Mouse (Mus musculus) olfactory bulb, adult 2 months (tissue): Measurements from ENCODE around the gene Narfl. TPM values are rescaled to one million over a fixed set of nuclear protein-coding genes. Genes with fewer than 3 reads are reported as not detected.
A peak's percentile ranks its signal among the peaks of the same experiment; 100 is the strongest.
"Not testable (repeated sequence)": the region's sequence is repeated elsewhere in the genome, so short reads cannot be mapped to it uniquely, and the experiment has no call there.

ENCODE experiments used
- H3K27ac ChIP-seq: fragments of 200-500 bp; 2 replicates; pipeline ENCODE4 v1.5.1; 2012; ENCODE audit warnings: low read depth, low read length; ENCODE audit not compliant: insufficient read depth
- H3K4me1 ChIP-seq: fragments of 200-500 bp; 2 replicates; pipeline ENCODE4 v1.6.1; 2012; ENCODE audit warnings: low read length; ENCODE audit not compliant: control insufficient read depth, insufficient read depth
- H3K4me3 ChIP-seq: fragments of 200-500 bp; 2 replicates; pipeline ENCODE4 v1.5.1; 2012; ENCODE audit warnings: mild to moderate bottlenecking, low read depth, low read length, moderate library complexity; ENCODE audit not compliant: insufficient read depth
- CTCF ChIP-seq: fragments of 200-500 bp; IDR thresholded peaks from 2 replicates; pipeline ENCODE4 v1.5.1; 2012; ENCODE audit warnings: low read depth, mild to moderate bottlenecking, low read length, moderate library complexity; ENCODE audit not compliant: insufficient read depth
- POLR2A ChIP-seq: fragments of 200-500 bp; IDR thresholded peaks from 2 replicates; pipeline ENCODE4 v1.6.1; 2012; ENCODE audit warnings: mild to moderate bottlenecking, low read depth, low read length, moderate library complexity; ENCODE audit not compliant: insufficient read depth
- WGBS: fragments of 180-500 bp; shearing (Covaris S2); methylation state at CpG from one replicate; pipeline ENCODE4 v1.1.7; 2018; 5-methylcytosine and 5-hydroxymethylcytosine counted together
- polyA plus RNA-seq: library from polyadenylated mRNA; stranded (reverse); fragments of >200 nt; gene quantifications from 2 replicates; pipeline ENCODE4 v1.2.4, GENCODE M21; 2012; ENCODE audit warnings: low replicate concordance; ENCODE audit not compliant: missing spikeins, insufficient read depth, insufficient read length

Gene Narfl
- not detected in 2 replicates for polyA plus RNA-seq

GRCm38 (mm10) chr17:25773549-25774120, at the start of gene Narfl:
Gene Narfl, plus strand, starts transcription at chr17:25773776.
- Histone ChIP-seq H3K4me1 (peaks cover 7% of the 10 kb centered on the region), H3K27ac (peak within 1 kb of the TSS; percentile 12; the same call in 1 of the 2 replicates), H3K4me3 (peak within 1 kb of the TSS; percentile 66)
- TF ChIP-seq CTCF (peak; percentile 83), POLR2A (peak; percentile 59; the same call in 1 of the 2 replicates)
- WGBS = under 1% methylated on average over 37 of the region's 37 CpGs

DNA sequence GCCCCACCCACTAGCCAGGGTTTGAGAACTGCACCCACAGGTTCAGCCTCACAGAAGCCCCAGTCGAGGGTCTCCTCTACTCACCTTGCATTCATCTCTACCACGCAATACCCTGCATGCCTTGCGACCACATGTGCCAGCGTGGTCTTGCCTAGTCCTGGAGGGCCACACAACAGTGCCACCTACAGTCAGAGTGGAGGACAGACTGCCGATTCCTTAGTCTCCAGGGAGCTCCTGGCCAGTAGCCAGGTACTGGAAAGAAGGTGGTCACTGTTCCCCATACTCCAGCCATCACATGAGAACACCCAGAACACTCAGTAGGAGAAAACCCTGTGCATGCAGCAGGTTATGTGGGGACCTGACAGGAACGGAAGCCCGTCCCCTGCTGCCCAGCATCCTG, 49.7 kb upstream of the Narfl start:
- TF ChIP-seq CTCF (no peak), POLR2A (no peak)
- 74% methylated on average over 7 of the region's 7 CpGs for WGBS
- Histone ChIP-seq H3K4me3 (no peak overlapping the region), H3K4me1 (peaks cover 18% of the 10 kb centered on the region), H3K27ac (no peak overlapping the region)

DNA sequence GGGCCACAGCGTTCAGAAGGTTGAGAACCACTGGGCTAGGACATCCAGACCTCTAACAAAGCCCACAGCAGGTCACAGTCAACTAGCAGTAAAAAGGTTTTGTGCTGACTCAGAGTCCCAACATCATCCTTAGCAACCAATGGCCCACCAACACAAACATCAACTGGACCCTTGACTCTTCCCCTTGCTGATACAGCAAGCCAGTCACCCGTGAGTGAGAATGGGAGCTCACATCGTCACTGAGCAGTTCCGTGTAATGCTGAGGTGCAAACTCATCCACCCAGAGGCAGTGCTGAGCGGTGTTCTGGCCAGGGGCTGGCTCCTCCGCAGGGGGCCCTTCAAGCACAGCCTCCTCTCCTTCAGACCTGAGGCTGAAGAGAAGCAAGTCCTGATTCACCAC, 48.3 kb upstream of the Narfl start:
- TF ChIP-seq POLR2A (no peak), CTCF (no peak)
- WGBS = 86% methylated on average over 6 of the region's 6 CpGs
- Histone ChIP-seq H3K27ac (no peak overlapping the region), H3K4me3 (no peak overlapping the region), H3K4me1 (peaks cover 19% of the 10 kb centered on the region)

DNA sequence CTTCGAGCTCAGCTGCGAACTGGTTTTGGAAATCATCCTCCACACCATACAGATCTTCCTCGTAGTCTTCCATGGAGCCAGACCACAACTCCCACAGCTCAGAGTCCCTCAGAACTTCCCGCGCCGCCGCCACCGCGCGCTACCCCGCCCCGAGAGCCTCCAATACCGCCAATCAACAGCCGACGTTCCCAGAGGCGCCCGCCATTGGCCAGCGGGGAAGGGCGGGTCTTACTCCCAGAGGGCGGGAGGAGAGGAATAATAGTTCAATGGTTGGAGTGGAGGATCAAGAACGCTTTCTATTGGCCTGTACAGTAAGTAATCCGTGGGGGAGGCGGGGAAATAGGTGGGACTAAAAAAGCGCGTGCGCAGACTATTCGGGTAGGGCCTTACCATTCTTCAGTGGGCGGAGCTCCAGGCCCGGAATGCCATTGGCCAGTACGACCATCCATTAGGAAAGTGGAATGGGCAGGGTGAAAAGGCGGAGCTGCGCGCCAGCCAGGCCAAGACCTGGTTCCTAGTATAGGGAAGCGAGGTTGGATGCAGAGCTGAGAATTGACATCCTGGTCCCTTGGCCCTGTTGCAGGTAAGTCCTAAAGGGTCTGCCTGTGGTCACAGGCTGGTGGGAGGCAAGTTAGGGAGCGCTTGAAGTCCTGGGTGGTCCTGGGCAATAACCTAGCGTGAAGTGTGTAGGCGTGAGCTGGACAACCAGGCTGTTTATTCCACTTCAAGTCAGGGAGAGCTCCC, 46.1 kb upstream of the Narfl start, which contains the start of the genes Chtf18 and Rpusd1:
Gene Chtf18, minus strand, starts transcription at position 155 of the 744 bp plus-strand sequence.
Gene Rpusd1, plus strand, starts transcription at position 406 of the 744 bp plus-strand sequence.
- H3K4me1 ChIP-seq = peaks cover 19% of the 10 kb centered on the region
- H3K4me3 ChIP-seq = peak within 1 kb of the TSS; percentile 98
- WGBS = under 1% methylated on average over 37 of the region's 37 CpGs
- TF ChIP-seq CTCF (no peak), POLR2A (peak; percentile 72)
- H3K27ac ChIP-seq = peak within 1 kb of the TSS; percentile 73

DNA sequence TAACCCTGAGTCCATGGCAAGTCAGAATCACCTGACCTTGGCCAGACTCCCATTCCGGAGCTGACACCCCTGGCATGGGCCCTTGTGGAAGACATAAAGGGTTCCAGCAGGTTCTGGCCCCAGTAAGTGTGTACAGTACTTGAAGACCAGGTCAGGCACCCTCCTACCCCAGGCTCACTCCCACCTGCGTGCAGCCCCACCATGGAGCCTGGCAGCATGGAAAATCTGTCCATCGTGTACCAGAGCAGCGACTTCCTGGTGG, 45.6 kb upstream of the Narfl start:
- WGBS = 18% methylated on average over 4 of the region's 4 CpGs
- H3K27ac ChIP-seq = peak overlapping the region; percentile 73
- no peak for TF ChIP-seq POLR2A
- TF ChIP-seq CTCF = no peak

GRCm38 (mm10) chr17:25732082-25732481, 41.5 kb upstream of the Narfl start:
- Histone ChIP-seq H3K27ac (no peak overlapping the region), H3K4me3 (no peak overlapping the region), H3K4me1 (peaks cover 14% of the 10 kb centered on the region)
- TF ChIP-seq POLR2A = no peak
- TF ChIP-seq CTCF = peak; percentile 78
- 13% methylated on average over 2 of the region's 2 CpGs for WGBS

More for the DNA sequence above, 45.6 kb upstream of the Narfl start:
- H3K4me3 ChIP-seq = peak overlapping the region; percentile 98
- peaks cover 19% of the 10 kb centered on the region for H3K4me1 ChIP-seq

DNA sequence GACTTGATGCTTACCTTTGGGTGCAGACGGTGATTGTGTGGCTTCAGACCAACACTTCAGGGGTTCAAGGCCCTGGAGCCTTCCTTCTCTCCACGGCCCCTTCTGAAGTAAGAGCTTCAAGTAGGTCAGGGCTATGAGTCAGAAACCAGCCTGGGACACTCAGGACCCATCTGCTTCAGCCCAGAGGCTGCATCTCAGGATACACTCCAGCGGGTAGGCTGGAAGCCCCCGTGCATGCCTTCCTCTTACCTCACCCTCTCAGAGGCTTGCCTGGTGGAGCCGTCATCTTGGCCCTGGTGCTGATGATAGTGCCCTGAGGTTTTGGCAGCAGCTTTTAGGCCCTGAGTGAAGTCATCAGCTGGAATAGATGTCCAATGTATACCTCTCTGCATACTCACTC, 38.3 kb upstream of the Narfl start:
- WGBS = 89% methylated on average over 5 of the region's 5 CpGs
- H3K4me3 ChIP-seq = no peak overlapping the region
- no peak overlapping the region for H3K27ac ChIP-seq
- TF ChIP-seq CTCF = no peak
- TF ChIP-seq POLR2A = no peak
- no peaks in the 10 kb centered on the region for H3K4me1 ChIP-seq

GRCm38 (mm10) chr17:25735745-25736144, 37.8 kb upstream of the Narfl start, which contains the start of gene Mslnl:
Gene Mslnl, plus strand, starts transcription at chr17:25736042.
- Histone ChIP-seq H3K4me1 (no peaks in the 10 kb centered on the region), H3K4me3 (no peak within 1 kb of the TSS), H3K27ac (no peak within 1 kb of the TSS)
- no peak for TF ChIP-seq POLR2A
- TF ChIP-seq CTCF = no peak
- WGBS = 78% methylated on average over 3 of the region's 3 CpGs

DNA sequence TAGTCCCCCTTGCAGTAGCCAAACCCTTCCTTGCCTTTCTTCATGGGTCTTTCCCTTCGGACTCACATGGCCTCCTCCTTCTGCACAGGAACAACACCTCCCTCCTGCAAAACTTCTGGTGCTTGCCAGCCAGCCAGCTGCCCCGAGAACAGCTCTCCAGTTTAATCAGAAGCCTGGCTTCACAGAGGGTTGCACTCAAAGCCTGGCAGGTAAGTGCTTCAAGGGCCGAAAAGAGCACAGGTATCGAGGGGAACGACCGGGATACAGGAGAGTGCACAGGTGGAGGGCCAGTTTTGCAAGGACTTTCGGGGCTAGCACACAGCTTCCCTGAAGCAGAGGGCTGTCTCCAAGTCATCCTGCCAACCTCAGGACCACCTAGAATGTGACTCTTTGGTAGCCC, 34.7 kb upstream of the Narfl start:
- 81% methylated on average over 7 of the region's 7 CpGs for WGBS
- H3K4me1 ChIP-seq = no peaks in the 10 kb centered on the region
- H3K4me3 ChIP-seq = no peak overlapping the region
- no peak overlapping the region for H3K27ac ChIP-seq
- TF ChIP-seq POLR2A (no peak), CTCF (no peak)

GRCm38 (mm10) chr17:25741471-25741870, 32.1 kb upstream of the Narfl start:
- not testable (repeated sequence) for H3K4me3 ChIP-seq, H3K4me1 ChIP-seq, H3K27ac ChIP-seq
- 68% methylated on average over 12 of the region's 12 CpGs for WGBS
